Mouse (Mus musculus) heart, adult 11 months (tissue): ENCODE measurements around the gene H2-Ob.

Source experiments
- DNase-seq: peaks from one replicate; pipeline ENCODE4 v3.0.0; 2022

Gene H2-Ob

DNA sequence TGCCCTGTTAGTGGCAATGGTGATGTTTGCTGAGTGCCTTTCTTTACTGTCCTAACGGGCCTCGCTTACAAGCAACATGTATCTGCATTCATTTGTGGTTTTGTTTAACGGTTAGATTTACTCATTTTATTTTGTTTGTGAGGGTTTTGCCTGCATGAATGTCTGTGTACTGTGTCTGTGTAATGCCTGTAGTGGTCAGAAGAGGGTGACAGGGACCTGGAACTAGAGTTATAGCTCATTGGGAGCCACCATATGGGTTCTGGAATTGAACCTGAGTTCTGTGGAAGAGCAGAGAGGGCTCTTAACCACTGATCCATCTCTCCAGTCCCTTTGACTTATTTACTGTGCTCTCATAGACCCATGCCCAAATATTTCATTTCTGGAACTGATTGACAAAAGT, 8.3 kb downstream of the H2-Ob start:
- peak; percentile 55 for DNase-seq

DNA sequence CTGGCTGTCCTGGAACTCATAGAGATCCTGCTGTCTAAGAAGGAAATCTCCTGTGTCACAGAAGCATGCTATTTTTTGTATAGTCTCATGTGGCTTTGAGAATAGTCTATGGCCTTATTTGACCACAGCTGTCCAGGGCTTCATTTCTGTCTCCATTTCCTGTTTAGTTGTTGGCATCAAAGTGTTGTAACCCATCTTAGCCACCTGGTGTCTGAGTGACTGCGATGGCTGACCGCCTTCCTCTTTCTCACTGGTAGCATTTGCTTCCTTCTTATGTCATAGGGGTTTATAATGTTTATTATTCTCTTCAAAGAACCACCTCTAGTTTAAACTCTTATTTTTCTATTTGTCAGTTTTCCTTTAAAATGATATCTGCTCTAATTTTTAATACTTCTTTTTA, 10.1 kb downstream of the H2-Ob start:
- peak; percentile 74 for DNase-seq

DNA sequence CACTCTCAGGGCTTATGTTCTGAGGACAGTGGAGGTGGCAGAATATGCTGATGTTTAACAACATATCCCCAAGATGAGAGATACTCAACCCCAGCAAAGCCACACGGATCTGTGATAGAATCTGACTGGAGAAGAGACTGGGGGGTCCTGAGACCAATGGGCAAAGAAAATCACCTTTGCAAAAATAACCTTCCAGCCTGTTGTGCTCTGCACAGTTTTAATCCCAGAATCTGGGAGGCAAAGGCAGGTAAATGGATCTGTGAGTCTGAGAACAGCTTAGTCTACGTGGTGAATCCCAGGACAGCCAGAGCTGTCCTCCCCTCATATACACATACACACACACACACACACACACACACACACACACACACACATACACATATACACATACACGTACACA, 10.7 kb downstream of the H2-Ob start:
- peak; percentile 60 for DNase-seq

DNA sequence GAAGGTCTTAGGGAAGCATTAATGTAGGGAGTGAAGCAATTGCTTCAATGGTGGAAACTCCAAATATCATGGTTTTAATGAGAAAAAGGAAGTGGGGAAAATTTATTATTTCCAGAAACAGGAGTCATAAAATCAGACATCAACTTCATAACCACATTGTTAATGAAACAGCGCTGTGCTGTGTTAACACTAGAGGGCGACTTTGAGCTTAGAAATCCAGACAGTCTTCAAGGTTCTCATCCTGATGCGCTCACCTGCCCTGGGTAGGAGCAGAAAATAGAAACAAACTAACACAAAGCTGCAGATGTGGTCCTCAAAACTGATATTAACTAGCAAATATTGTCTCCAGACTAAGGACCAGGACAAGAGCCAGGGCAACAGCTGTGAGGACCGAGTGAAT, 11.2 kb downstream of the H2-Ob start:
- DNase-seq, result peak; percentile 83

DNA sequence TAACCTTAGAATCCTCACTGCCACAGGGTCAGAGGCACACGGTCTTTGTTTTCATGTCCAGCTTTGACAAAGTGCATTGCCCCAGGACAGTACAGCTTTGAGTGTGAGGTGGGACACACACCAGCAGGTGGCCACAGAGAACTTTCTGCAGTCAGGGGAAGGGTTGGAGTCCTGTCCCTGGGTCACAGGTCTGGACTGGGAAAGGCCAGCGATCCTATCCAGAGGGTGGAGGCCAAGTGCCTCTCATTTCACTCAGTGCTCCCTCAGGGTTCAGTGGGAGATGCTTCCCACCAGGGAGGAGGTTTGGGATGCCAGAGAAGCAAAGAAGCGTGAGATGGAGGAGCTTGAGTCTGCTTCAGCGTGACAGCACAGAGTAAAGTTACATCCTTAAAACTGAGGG, 13.0 kb downstream of the H2-Ob start:
- DNase-seq, result peak; percentile 76

DNA sequence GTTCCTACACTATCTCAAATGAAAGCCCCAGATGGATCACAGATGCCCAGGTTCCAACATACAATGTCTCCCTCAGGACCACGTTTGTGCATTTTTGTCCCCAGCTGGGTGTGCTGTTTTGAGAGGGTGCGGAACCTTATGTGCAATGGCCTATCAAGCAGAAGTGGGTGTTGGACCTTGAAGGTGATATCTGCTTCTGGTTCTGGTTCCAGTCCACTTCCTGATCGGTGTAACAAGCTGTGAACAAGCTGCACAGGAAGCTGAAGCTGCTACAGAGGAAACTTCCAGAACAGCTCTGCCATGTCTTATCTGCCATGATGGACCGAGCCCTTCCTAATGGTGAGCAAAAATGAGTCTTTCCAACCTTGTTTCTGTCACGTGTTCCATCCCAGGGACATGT, 17.8 kb downstream of the H2-Ob start:
- DNase-seq, result peak; percentile 63

DNA sequence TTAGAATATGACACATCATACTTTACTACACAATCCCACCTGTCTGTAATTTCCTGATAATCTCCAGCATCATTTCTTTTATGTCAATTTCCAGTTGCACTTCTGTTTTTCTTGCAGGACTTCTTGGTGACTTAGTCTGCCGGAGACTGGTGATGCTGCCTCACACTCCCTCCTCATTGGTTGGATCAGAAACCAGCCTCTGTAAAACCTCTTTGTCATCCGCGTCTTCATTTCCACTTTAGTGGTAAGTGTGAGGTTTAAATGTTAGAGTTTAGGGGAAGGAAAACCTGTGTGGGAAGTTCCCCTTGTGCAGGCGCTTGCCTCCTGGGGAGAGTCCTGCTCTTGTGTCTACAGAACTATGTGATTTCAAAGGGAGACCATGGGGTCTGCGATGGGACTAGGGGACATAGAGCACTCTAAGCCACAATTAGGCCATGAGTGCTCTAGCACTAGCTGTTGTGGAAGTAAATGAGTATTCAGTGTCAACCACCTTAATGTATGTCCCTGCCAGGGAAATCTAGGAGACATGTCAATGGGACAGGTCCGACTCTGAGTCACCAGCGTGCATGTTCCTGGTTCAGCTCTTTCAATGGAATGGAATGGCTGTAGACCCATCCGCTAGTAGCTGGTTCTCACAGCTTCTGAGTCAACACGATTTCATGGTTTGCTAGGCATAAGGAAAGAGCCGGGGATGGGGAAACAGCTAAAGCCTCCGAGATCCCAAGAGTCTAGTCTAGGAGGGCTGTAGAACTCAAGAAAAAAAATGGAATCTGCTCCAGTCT, 19.1 kb downstream of the H2-Ob start, which contains the start of gene H2-Ab1:
H2-Ab1 (plus strand) TSS at position 96 of the 782 bp plus-strand sequence.
- DNase-seq, result peak; percentile 98

DNA sequence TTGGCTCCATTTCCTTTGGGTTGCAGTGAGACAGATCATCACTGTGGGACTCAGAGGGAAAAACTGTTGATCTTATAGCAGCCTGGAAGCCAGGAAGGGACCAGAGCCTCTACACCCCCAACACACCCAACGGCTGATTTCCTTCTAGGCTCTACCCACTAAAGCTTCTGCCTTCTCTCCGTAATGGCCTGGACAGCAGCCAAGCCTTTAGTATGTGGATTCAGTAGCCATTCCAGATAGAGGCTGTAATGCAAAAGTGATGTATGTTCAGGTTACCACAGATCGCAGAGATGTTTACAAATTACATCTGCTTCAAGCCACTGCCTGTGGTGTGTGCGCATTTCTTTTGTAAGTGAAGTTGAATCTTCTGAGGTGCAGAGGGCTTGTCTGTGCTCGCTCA, 21.8 kb downstream of the H2-Ob start:
- peak; percentile 64 for DNase-seq

DNA sequence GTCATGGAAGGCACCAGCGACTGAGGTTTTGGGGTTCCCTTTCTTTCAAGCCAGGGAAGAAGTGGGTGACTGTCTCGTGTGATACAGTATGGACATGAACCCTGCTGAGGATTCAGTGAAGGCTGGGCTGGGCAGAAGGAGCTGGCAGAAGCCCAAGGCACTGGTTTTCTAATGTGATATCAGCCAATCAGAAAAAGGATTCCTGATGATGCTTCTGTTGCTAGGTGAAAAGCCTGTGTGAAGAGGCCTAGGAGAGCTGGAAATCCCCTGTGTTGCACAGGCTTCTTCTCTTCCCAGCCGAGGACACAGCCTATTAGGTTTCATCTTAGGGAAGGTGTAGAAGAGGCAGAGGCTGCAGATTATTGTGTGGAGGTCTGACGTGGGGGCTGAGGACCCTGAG, 22.8 kb downstream of the H2-Ob start:
- peak; percentile 97 for DNase-seq

DNA sequence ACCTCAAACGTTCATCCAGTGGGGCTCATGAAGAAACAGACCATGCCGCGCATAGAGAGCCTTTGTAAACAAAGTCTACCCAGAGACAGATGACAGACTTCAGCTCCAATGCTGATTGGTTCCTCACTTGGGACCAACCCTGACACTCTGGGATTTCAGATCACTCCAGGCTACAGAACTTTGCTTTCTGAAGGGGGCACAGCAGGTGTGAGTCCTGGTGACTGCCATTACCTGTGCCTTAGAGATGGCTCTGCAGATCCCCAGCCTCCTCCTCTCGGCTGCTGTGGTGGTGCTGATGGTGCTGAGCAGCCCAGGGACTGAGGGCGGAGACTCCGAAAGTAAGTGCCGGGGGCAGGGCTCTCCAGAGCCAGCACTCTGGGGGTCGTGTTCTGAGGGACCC, 24.4 kb downstream of the H2-Ob start:
- DNase-seq, result peak; percentile 98

DNA sequence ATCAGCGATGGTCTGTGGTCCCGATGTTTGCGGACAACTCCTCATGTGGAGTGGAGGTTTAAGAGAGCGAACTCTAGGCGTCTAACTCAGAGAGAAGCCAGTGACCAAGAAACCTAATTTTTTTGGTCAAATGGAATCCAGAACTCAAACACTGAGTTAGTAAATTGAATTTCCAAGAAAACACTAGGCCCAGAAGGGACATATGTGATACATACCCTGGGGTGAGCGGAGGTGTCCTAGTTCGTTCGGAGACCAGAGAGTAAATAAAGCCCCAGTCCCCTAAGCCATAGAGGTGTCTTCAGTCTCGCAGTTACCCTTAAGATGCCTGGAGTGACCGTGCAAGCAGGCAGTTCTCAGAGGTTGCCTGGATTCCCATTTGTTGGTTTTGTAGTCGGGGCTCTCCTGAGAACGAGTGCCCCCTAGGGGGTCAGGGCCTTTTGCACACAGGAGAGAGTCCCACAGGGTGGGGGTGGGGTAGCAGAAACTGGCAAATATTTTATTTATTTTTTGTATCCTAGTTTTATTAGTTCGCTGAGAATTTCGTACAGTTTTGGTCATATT, 25.2 kb downstream of the H2-Ob start:
- DNase-seq, result peak; percentile 82

DNA sequence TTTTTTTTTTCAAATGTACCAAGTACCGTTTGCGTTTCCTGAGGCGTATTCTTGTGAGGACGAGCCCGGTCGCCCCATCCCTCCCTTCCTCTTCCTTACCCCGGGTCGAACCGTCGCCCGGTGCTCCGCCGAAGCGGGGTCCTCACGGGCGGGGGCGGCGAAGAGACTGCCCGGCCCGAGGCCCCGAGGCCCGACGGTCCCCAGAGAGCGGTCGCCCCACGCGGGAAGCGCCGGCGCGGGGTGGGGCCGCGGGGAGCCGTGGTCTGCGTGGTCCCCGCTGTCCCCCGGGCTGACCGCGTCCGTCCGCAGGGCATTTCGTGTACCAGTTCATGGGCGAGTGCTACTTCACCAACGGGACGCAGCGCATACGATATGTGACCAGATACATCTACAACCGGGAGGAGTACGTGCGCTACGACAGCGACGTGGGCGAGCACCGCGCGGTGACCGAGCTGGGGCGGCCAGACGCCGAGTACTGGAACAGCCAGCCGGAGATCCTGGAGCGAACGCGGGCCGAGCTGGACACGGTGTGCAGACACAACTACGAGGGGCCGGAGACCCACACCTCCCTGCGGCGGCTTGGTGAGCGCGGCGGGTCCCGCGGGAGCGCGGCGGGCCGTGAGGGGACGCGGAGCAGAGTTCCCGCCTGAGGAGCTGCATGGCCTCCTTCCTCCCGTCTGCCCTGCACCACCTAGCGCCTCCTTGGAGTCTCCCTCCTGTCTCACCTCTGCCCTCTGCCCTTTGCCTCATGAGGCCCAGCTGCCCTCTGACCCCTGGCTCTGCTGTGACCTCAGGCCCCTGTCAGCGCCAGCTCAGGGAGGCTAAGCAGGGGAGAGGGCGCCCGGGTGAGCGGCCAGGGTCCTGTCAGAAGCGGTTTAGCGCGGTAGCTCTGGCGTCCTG, 26.0 kb downstream of the H2-Ob start:
- peak; percentile 89 for DNase-seq

DNA sequence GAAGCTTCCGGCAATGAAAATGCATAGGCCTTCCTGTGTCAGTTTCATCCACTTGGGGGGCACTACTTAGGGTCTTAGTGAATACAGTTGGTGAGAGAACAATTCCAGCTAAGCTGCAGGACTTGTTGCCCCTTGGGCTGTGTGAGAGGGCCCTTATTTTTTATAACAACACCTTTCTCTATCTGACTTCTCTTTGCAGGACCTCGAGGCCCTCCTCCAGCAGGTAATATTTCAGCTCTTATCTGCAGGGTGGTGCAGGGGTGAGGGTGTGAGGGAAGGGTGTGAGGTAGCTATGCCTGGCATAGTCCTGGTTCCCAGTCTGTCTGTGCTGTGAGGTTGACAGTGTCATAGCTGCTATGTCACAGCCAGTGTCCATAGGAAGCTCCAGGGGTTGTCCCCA, 29.6 kb downstream of the H2-Ob start:
- peak; percentile 71 for DNase-seq

DNA sequence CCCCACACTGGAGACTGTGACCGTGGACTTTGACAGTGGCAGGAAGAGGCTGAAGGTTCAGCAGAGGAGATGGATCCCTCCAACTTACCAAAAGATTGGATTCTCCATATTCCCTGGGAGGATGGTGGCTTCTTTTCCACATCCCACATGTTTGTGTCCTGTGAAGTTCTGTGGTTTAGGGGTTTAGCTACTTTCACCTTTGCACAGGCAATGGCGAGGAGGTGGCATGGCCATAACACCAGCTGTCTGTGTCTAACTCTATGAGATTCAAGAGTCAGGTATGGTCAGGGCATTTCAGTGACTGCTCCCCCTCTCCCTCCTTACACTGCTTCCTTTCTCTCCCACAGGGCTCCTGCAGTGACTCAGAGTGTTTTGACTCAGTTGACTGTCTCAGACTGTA, 30.0 kb downstream of the H2-Ob start:
- peak; percentile 29 for DNase-seq

DNA sequence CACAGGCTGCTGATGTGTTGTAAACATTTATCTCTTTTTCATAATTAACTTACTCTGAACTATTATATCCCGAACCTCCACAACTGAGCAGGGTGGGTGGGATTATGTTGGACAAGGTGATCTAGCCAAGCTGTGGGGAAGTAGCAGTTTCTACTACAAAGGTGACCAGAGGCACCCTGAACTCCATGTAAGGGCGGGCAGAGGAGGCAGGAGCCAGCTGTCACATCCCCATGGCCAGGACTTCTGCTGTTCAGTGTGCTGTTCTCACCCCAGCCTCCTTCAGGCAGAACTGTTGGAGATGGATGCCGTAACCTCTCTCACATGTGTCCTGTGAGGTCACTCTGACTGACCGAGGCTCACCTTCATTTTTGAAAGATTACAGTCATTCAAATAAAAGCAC, 31.1 kb downstream of the H2-Ob start:
- peak; percentile 16 for DNase-seq

DNA sequence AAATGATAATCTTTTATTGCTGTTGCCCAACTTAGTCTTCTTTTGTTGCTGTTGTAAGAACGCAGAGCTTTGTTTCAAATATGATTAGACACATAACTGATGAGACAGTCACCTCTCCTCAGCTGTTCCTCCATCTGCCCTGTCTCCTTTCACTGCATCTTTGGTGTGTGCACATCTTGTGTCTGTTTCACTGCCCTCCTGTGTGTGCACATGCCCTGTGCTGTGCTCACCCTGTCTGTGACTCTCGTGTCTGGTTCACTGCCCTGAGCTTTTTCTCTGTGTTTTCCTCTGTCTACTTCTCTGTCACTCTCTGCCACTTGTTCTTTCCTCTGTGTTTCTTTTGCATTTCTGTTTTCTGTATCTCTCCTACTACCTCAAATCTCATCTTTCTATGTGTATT, 31.5 kb downstream of the H2-Ob start:
- no peak for DNase-seq

DNA sequence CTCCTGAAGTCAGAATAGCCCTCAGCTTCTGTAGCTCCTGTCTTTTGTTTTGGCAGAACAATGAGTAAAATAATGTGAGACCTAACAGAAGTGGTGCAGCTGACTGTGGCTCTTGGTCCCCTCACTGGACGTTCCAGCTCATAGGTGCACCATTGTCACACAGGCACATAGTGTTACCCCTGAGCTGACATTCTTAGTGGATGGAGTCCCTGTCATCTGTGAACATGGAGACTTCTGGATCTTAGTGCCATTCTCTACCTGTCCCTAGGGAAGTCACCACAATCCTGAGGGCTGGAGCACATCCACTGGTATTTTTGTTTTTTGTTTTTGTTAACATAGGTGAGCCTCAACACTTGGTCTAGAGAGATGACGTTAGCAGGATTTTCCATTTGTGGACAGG, 32.2 kb downstream of the H2-Ob start:
- peak; percentile 62 for DNase-seq

DNA sequence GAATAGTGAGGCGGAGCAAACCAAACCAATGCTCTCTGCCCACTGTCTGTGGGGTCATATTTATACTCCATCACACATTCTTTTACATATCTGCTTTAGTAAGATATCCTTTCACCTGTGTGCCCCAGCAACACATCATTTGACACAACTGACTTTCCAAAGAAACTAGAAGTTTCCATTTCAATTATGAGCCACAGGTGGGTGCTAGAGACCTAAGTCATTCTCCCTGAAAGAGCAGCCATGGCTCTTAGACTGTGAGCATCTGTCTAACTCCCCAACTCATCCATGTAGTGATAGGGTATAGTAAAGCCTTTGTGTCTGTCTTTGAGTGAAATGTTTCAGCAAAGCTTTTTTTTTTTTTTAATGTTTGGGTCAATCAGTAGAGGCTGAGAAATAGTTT, 33.4 kb downstream of the H2-Ob start:
- peak; percentile 9 for DNase-seq

DNA sequence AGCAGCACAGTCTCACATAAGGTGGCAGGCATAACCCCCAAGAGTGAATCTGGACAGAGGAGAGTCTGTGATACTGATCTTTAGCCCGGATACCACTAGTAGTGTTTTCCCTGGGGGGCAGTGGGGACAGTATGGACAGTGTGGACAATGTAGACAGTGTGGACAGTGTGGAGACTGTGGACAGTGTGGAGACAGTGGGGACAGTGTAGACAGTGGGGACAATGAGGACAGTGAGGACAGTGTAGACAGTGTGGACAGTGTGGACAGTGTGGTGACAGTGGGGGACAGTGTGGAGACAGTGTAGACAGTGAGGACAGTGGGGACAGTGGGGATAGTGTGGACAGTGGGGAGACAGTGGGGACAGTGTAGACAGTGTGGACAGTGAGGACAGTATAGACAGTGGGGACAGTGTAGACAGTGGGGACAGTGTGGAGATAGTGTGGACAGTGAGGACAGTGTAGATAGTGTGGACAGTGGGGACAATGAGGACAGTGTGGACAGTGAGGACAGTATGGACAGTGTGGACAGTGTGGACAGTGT, 41.9 kb downstream of the H2-Ob start:
- DNase-seq, result peak; percentile 30

DNA sequence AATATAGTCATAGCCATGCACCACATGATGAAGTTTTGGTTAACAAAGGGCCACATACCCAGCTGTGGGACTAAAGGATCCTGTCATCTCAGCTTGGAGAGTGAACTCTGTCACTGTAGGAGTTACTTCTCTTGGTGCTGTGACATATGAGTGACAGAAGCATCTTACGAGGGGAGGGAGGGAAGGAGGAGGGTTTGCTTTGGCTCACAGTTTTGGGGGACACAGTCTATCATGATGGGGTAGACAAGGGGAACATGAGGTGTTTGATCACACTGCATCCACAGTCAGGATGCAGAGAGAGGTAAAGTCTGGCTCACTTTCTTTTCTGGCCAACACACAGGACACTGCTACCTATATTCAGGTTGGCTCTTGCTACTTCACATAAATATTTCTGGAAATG, 43.1 kb downstream of the H2-Ob start:
- peak; percentile 34 for DNase-seq

DNA sequence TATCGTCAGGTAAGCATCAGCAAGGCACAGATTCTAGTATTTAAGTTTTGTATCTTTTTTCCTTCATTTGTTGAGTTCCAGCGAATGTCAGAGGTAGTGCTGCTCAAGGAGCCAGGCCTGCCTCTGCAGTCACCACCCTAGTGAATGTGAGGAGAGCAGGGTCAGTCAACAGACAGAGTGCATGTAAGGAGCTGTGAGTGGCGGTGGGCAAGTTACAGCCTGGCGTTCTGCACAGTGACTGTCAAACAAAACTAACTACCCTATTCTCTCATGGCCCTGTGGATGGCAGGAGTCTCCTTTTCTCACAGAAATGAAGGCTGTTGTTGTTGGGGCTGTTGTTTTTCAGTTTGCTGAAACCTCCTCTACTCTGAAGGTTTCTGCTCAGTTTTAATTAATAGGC, 46.7 kb downstream of the H2-Ob start:
- DNase-seq, result peak; percentile 79

DNA sequence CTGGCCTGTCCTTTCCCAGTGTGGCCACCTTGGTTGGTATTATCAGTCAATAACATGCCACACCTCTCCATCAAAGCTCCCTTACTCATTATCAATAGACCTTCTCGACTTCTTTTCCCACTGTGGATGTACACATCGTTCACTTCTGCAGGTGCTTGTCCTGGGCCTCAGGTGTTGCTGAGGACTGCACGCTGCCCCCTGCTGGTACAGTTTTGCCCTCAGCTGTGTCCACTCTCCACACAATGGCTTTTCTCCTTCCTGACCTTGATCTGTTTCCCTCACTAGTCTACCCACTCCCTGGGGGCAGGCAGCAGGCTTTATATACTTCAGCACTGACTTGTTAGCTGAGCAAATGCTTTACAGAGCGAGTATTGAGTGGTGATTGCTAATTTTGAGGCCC, 47.1 kb downstream of the H2-Ob start:
- peak; percentile 84 for DNase-seq

DNA sequence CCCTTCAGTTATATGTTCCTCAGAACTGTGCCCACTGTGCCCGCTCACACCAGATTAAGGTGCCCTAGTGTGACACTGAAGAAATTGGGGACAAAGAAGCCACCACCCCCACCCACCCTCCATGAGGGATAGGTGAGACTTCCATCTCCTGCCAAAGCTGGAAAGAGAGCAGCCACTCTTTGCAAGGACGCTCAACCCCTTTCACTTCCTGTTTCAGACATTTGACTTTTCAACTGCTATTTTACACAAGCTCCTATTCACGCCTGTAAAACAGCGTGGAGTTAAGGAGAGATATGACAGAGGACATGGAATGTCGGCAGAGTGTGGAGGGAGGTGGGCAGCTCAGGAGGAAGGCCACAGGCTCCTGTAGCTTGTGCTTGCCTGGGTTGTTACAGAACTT, 47.8 kb downstream of the H2-Ob start:
- DNase-seq, result peak; percentile 74
